Mouse (Mus musculus) gonadal fat pad, adult 2 months (tissue): ENCODE results near the gene Crb1. TPM values are rescaled to one million over a fixed set of nuclear protein-coding genes. Genes with fewer than 3 reads are reported as not detected.
"Not testable (repeated sequence)": the region's sequence is repeated elsewhere in the genome, so short reads cannot be mapped to it uniquely, and the experiment has no call there.

Source experiments
- DNase-seq: peaks from one replicate; pipeline ENCODE4 v3.0.0-alpha.2; 2012; ENCODE audit warnings: low read depth
- polyA plus RNA-seq: library from polyadenylated mRNA; depleted of rRNA; stranded (reverse); fragments of >200 nt; gene quantifications from 2 replicates; pipeline ENCODE4 v1.2.3, GENCODE M21; 2012; rRNA removed

Crb1 gene
- not detected in 2 replicates for polyA plus RNA-seq

DNA sequence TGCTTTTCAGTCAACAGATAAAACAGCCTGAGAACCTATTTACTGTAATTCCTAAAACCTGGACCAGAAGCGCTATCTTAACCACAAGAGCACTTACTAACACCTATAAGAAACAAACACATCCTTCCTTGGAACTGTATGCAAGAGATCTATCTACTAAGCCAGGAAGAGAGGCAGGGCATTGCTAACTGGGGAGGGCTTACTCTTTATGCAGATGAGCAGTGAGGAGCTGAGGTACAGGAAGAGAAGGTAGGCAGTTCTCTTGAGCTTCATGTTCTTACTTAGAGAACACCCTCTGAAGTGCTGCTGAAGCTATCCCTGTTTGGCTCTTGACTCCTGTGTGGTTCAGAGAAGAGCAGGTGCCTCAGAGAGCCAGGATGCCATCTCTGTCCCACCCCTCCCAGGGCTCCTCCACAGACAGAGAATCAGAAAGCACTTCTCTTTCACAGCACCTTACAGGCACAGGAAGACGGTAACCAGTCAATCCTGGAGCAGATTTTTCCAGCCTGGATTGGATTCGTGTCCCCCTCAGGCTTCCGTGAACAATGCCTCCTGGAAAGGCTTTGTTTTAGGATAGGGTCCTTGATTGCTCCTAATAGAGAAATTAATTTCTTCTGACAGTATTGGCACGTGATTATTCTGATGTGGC, at the start of gene Crb1:
Gene Crb1, minus strand, starts transcription at position 463 of the 649 bp plus-strand sequence.
- no peak for DNase-seq

DNA sequence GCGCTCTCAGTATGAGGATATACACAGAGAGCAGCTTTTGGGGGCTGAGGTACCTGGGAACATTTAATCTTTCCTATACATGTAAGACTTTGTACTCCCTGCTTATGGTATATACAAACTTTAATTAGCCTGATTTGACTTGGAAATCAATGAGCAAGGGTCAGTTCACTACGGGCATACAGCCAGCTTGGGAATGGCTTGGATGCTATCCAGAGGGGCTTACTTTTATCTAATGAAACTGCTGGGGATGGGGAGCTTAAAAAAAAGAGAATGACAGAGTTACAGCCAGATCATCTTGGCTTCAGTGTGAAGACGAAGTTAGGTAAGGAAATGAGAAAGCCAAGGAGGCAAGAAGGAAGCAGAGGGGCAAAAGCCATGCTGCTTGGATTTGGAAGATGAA, 48.1 kb upstream of the Crb1 start:
- no peak for DNase-seq

DNA sequence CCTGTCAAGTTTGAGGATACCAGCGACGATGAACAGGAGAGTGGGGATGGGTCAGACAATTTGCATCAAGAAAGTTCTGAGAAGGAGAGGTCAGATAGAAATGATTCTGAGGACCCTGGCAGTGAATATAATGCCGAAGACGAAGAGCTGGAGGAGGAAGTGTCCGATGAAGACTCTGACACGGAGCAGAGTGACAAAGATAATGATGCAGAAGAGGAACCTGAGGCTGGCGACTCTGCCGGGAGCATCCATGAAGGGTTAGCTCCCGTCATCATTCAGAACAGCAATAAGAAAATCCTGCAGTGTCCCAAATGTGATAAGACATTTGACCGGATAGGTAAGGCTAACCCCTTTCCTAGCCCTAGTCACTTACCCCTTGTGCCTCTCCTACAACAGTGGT, 47.0 kb upstream of the Crb1 start:
- no peak for DNase-seq

DNA sequence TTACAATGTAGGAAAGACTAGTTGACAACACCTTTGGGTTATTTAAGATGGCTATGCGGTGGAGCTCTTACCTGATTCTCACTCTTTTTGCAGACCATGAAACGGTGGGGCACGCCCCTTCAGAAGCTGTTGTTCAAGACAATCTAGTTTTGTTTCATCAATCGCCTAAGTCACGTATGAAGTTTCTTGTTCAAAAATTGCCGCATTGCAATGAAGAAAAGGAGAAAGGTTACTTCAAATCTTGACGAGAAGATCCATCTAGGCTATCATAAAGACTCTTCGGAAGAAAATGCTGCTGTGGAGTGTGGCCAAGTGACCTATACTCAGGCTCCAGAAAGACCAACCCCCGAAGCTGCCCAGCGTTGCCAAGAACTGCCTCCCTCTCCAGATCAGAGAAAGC, 46.0 kb upstream of the Crb1 start:
- DNase-seq, result no peak

DNA sequence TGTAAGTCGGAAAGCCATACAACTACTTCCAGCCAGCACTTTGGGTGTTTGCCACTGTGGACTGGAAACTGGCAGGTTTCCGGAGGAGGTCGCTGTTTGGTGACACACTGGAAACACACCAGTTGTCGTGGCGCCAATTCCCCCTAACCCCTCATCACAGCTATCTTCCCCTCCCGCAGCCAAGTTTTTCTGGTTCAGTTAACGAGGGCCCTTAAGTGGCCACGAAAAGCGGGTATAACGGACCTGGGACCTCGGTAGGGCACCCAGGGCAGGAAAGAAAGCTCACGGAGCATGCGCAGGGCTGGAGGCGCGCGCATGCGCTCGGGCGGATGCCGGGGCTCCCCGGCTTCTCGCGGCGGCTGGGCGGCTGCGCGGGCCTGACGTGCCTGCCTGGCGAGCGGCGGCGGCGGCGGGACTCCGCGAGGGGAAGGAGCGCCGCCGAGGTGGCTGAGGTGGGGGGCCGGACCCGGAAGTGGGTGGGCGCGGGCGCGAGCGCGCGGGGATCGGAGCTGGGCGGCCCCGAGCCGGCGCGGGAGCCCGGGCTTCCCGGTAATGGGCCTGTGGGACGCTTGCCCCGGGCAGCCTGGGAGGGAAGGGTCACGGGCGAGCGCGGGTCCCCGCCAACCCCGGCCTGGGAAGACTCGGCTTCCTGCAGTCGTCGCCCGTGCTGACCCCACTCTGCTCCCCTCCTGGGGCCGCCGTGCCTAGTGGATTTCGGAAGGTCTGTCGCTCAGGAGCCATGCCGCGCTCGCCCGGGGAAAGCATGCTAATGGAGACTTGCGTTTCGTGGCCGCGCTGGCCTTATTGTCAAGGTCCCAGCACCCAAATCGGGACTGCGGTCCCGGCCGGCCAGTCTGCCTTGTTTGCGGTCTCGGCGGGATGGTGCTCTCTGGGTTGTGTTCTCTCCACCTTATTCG, 45.2 kb upstream of the Crb1 start, which contains the start of gene Zbtb41:
Gene Zbtb41, plus strand, starts transcription at position 414 of the 917 bp plus-strand sequence.
- DNase-seq, result peak; percentile 27

DNA sequence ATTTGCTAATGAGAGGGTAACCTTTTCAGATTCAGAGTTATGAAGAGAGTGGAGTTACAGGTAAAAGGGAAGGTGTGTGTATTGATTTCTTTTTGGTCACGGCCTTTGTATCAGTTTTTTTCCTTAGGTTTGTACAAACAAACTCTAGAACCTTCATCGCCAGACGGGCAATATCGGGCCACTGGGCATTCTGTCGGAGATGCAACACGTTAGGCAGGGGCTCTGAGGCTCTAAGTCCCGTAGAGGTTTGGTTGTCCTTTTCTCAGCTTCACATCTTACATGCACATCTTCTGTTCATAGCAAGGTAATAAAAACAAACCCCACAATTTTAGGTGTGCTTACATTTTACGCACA, 44.6 kb upstream of the Crb1 start:
- DNase-seq, result no peak

DNA sequence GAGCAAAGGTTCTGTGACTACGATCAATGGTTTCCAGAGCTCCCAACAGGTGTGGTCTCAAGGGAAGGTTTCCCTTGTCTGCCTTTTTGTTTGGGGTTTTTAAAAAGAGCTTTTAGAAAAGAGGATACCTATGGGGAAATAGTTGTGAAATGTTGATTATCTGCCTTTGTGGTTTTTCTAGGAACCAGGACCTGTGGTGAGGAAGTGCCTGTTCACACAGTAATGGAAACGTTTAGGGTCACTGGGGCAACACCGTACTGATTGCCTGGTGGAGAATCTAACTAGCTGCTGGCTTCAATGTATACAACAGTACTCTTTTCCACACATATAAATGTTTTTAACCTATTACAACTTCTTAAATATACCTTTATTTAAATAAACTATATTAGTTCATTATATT, 36.6 kb upstream of the Crb1 start:
- DNase-seq, result no peak

DNA sequence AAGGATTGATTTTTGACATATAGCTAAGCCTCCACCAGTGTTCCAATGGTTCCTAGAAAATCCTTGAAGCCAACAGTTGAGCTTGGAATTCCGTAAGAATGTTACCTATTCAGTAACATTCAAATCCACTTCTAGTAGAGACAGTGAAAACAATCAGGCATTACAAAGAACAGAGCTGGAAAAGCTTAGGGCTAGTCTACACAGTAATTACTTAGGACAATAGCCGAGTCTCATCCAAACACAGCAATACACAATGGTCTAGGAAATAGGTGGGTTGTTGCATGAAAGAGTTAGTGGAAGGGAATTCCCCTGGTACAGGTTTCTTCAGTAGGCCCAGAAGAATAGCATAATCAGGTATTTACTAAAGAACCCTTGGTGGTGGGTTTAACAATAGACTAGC, 35.5 kb upstream of the Crb1 start:
- not testable (repeated sequence) for DNase-seq

DNA sequence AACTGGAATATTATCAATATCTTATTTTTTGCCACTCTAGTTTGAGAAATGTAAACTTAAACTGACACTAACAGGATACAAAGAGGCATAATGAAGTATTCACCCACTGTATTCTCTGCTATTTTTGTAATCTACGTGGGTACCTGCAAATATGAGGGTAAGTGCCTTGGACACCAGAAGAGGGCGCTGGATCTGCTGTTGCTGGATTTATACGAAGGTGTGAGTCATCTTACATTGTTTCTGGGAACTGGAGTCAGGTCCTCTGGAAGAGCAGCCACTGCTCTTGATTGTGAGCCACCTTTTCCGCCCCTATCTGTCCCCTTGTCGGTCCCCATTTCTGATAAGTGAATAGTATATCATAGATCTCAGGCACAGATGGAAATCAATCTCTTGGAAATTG, 30.8 kb upstream of the Crb1 start:
- DNase-seq, result no peak

DNA sequence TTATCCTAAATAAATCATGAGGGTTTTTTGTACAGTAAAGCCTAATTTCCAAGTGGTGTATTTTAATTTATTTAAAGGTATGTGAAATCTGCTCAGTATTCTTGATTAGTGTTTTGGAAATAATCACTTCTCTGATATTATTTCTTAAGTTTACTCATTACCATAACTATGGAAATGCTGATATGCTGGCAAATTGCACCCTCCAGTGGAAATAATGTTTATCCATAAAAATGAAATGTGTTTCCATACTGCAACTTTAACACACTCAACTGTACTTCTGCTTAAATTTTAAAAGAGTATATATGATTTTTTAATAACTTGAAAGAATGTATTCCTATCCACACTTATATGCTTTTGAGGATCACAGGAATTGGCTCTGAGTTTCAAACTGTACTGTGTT, 28.9 kb upstream of the Crb1 start:
- DNase-seq, result no peak

DNA sequence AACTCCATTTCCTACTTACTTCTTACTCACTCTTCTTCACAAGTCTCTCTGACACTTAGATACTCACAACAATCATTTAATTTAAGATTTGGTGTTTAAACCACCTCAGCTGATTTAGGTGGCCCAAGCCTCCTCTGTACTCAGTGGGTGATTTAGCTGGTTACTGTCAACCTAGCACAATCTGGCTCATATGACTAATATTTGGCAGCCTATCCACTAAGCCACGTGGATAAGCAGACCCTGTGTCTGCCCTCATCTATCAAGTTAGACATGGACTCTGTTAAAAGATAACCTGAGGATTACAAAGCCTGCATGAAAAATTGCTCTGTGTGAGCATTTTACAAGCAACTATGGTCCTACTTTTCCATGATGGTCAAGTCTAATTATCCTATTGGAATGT, 19.7 kb upstream of the Crb1 start:
- no peak for DNase-seq

DNA sequence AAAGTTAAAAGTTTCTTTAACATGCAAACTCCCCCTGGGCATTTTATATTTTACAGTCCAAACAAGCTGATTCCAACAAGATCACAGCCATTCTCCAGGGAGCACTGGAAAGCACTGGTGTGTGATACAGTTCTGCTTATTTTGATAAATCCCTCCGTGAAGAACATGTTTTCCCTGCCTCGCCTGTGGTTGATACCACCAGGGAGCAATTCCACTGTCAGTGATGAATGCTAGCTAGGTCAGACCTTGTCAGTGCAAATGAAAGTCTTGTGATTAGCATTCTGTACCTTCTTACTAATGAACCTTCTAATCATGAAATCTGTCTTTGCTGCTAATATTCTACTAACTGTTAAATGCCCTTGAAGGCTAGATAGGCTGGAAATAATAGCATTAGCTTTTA, 14.8 kb upstream of the Crb1 start:
- DNase-seq, result no peak

DNA sequence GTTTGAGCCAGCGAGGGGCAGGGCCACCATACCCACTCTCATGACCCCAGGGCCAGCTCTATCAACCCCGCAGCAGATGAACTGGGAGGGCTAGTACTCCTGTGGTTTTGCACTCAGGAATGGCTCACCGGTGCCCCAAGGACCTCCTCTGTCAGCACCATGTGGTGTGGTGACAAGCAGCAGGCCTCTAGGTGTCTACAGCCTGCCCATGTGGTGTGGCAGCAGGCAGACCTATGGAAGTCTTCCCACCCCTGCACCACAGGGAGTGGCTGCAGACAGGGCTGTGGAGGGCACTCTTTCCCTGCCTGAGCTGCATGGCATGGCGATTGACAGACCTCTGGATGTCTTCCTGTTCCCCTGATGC, 2.7 kb upstream of the Crb1 start:
- DNase-seq, result no peak

DNA sequence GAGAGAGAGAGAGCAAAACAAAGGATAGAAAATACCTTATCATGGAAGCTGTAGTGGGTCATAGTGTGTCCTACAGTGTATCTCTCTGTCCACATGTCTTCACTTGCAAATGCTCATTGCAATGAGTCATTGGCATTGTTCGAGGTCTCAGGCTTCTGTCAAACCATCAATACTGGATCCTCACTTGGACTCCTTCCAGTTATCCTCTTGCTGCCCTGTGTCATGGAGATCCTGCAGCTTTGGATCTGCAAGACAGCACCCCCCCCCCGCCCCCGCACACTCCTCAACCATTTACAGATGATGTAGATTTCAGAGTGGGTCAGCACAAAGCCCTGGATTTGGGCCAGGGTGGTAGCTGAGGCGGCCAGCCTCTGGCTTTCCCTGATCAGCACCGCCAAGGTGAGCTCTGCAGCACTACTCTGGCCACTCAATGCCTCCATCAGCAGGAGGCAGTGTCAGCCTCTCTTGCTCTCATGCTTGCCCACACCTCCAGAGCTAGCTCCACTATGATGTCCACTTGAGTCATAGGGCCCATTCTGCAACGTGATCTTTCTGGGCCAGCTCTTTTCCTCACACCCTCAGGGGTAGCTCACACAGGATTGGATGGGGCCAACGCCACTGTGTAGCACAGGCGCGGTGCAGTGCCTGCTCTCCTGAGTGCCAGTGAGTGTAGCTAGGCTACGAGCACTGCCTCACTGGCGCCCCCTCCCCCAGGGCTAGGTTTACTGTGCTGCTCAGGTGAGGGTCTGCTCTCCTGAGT, 2.1 kb upstream of the Crb1 start:
- no peak for DNase-seq

DNA sequence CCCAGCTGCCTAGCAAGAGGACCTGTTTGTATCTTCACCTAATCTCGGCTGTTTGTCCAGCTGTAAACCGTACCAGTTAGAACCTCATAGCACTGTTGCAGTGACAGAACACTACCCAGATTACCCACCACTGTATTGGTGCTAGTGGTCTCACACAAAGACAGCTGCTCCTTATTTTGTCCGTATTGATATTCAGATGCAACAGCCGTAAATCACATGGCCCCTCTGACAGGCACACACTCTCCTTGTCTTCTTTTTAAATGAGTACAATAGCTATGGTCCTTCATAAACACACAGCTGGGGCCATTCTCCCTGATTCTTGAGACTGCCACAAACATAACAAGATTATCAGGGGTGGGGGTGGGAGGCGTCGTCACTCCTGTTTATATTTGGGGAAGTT, 1.0 kb downstream of the Crb1 start:
- DNase-seq, result no peak

DNA sequence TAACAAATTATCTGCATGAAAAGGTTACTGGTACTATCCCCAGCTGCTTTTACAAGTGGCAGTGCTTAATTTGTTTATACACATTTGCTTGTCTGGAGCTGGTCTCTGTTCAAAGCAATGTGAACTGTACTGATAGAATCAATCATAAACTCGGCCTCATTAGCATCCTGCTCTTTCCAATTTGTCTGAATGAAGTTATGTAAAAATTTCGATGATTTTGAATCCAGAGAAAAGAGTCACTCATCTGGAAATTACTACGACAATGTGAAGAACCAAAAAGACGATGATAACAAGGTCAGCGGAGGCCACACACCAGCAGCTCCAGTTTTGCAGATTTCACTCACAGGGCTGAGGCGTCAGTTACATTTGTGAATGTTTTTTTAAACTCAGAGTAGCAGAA, 5.6 kb downstream of the Crb1 start:
- DNase-seq, result no peak

DNA sequence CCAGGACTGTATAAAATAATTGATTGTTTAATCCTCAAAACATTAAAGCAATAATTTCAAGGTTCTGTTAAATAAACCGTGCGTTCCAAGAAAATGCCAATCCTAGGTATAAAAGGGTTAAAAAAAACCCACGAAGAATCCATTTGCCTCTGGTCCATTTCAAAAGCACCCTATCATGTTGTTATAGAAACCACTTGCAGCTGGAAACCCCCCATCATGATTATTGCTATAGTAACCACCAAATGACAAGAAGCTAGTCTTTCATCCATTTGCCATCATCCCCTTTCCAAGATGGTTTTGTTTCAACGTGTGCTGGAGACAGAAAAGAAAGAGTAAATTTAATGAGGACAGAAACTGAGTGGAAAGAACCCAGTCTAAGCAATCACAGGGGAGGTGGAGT, 28.3 kb downstream of the Crb1 start:
- no peak for DNase-seq

DNA sequence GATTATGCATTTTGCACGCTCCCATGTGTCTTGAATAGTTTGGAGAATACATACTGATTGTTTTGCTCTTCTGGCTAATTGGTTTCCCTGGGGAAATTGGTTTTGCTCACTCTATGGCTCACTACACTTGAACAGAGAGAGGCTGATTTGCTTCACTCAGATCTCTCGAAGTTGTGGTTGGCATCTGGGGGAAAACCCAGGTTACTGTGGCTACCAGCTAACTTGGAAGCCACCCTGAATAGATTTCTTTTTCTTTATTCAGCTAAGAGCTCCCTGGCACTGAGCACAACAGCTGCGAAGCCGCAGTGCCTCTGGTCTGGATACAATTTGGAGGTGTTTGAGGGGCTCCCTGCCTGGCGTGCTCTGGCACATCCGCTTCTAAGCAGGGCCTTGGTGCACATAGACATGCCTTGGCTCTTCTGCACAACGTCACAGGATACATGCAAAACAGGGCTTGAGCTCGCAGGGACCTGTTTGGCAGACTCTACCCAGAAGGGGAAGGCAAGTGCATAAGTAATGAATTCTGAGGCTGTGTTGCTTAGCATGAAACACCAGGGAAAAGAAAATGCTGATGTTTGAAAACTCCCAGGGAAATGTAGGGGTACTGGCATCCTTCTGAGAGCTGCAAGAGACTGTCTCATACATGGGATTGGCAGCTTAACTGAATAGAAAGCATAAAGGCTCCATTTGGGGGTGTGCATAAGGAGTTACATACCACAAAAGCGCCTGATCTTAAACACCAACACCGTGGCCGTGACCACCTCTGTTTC, 30.1 kb downstream of the Crb1 start:
- no peak for DNase-seq

DNA sequence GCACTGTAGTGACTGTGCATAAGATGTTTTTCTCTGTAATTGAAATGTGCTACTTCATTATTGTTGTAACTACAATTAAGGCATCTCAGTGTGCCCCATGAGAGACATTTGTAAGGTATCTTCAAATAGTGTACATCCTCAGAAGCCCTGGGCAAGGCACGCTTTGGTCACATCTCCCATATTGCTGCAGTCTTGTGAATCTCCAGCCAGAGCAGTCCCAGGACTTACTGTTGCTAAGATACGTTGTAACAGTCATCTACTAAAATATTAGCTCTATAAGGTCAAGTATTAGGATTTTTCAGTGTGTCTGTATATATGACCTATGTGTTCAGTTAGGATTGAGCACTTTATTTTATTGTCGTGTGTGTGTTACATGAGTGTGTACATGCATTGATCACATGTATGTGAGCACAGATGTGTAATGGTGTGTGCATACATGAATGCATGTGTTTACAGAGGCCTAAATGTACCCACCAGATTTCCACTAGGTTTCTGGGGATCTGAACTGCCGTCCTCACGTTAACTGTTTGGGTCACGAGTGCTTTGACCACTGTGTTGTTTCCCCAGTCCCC, 30.8 kb downstream of the Crb1 start:
- DNase-seq, result no peak

DNA sequence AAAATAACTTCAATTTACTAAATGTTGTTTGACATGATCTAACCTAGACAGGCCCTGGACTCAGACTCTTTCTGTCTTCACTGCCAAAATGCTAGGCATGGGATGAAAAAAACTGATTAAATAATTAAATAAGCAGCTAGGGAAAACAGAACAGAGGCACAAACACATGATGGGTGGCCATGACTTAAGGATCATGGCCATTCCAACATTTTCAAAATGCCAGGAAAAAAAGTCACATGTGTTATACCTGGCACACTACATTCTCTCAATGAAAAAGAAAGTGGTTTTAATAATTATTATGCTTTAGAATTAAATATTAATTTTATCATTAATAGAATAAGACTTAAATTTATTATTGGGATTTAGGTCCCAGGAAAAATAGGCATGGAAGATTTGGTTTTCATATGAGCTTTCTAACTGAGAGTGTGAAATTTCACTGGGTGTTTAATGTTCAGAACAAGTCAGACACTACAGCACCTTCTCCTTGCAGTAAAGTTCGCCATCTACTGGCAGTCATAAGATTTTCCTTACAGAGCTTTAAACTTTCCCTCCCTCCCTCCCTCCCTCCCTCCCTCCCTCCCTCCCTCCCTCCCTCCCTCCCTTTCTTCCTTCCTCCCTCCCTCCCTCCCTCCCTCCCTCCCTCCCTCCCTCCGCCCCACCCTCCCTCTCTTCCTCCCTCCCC, 36.6 kb downstream of the Crb1 start:
- no peak for DNase-seq

DNA sequence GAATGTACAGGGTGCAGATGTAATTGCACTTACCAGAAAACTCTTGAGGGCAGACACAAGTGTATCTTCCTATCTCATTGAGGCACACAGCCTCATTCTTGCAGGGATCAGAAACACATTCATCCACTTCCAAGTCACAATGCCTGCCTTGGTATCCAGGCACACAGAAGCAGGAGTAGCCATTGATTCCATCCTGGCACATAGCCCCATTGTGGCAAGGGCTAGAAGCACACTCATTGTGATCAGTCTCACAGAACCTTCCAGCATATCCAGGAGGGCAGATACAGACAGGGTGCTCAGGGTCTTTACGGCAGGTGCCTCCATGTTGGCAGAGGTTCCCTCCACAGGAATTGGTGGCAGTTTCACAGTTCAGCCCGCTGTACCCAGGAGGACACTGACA, 39.9 kb downstream of the Crb1 start:
- no peak for DNase-seq
